Mouse (Mus musculus) brain, embryonic 14.5 days (tissue): ENCODE measurements around the gene Slc25a54. TPM values are rescaled to one million over a fixed set of nuclear protein-coding genes. Genes with fewer than 3 reads are reported as not detected.

Source experiments
- DNase-seq: peaks from one replicate; pipeline ENCODE4 v3.0.0-alpha.2; 2011; ENCODE audit warnings: low read depth
- CTCF ChIP-seq: fragments of 200-500 bp; IDR thresholded peaks from 2 replicates; pipeline ENCODE4 v1.5.1; 2012; ENCODE audit warnings: inconsistent platforms, mild to moderate bottlenecking, moderate library complexity, borderline replicate concordance; ENCODE audit not compliant: insufficient read depth, insufficient read length; ENCODE audit errors: extremely low read depth
- POLR2A ChIP-seq: fragments of 200-500 bp; IDR thresholded peaks from 2 replicates; pipeline ENCODE4 v1.6.1; 2012; ENCODE audit warnings: mild to moderate bottlenecking, inconsistent platforms, borderline replicate concordance; ENCODE audit not compliant: poor library complexity, insufficient read depth, insufficient read length, severe bottlenecking; ENCODE audit errors: extremely low read depth
- polyA plus RNA-seq: library from polyadenylated mRNA; depleted of rRNA; stranded (reverse); fragments of >200 nt; gene quantifications from 2 replicates; pipeline ENCODE4 v1.2.3, GENCODE M21; 2012; rRNA removed

Slc25a54 gene
- polyA plus RNA-seq, 1 experiment, result not detected

DNA sequence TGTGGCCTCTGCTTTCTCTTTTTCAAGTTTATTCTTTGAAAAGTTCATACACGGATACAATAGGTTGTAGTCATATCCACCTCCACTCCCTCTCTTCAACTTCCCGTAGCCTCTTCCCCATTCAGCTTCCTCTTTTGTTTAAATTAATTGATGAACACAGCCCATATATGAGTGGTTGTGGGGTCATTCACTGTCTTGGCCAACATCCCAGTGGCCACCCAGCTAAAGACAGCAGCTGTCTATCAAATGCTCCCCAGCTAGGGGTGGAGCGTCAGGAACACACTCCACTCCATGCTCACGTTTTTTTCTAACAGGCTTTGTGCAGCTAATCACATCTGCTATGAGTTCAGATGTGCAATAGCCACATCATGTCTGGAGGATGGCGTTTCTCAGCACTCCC, 49.5 kb downstream of the Slc25a54 start:
- no peak for DNase-seq
- TF ChIP-seq POLR2A (no peak), CTCF (no peak)

DNA sequence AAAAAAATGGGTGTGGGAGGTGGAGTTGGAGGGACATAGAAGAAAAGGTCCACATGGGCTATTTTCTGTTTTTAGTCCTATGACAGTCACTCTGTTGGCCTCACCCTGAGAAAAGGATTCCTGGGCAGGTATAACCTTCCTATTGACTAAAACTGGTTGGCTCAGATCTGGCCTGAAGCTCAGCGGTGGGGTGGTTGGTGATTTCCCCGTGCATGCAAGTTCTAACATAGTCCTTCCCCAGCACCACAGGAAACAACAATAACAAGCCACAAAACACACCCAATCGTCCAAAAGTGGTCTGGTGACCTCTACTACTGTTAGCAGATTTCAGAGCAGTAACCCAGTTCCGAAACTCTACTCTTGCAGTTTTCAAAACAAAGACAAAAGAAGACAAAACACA, 52.7 kb downstream of the Slc25a54 start:
- no peak for DNase-seq
- TF ChIP-seq CTCF (no peak), POLR2A (no peak)

DNA sequence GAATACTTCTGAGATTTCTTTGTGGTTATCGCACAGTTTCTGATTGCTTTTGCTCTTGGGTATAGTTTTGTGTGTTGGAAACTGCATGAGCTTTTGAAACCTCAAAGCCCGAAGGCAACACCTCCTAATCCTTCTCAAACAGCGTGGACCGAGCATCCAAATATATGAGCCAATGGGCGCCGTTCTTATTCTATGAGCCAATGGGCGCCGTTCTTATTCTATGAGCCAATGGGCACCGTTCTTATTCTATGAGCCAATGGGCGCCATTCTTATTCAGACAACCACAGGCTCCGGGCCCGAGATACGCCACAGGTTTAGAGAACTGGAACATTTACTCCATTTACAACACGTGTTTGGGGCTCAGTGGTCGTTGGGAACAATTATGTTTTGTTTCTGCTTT, 53.8 kb downstream of the Slc25a54 start:
- DNase-seq, result no peak
- TF ChIP-seq CTCF, result no peak
- no peak for TF ChIP-seq POLR2A

GRCm38 (mm10) chr3:109135352-109135751, 55.1 kb downstream of the Slc25a54 start:
- no peak for TF ChIP-seq CTCF
- TF ChIP-seq POLR2A, result no peak

DNA sequence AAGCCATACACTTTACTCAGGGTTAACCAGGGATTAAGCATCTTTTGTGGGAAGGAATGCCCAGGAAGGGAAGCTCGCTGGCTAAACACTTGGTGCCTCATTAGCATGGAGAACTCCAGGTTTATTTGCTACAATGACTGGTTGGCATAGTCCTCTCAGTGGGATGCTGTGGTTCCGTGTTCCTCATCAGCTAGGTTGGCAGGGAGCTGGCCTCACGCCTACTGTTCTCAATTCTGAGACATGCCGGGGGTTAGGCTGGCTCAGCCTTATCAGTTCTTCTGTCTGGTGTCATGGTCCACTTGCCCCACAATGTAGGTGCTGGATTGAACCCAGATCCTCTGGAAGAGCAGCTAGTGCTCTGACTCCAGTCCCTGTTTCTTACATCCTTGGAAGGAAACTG, 72.3 kb downstream of the Slc25a54 start:
- DNase-seq, result no peak
- TF ChIP-seq CTCF (no peak), POLR2A (no peak)

More at GRCm38 (mm10) chr3:109135352-109135751, 55.1 kb downstream of the Slc25a54 start:
- DNase-seq, result no peak

DNA sequence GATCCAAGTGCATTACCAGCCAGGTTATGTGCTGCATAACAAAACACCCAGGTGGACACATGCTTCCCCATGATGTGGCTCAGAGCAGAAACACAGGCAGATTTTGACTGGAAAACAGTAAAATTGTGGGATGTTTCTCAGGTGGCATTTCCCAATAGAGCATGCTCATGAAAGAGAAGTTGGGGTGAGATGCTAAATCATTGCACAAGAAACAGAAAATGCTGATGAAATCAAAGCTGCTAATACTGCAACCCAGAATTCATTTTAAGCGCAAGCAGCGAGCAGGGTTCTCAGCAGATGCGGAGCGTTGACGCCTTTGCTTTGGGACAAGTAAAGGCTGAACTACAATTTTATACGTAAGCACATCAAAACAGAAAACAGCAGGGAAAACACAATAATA, 73.1 kb downstream of the Slc25a54 start:
- TF ChIP-seq POLR2A (no peak), CTCF (no peak)
- DNase-seq, result no peak

- no peak for DNase-seq
- TF ChIP-seq POLR2A, result no peak
- no peak for TF ChIP-seq CTCF
These were observed 75.8 kb downstream of the Slc25a54 start for GRCm38 (mm10) chr3:109155926-109156669.

- TF ChIP-seq CTCF, result no peak
- TF ChIP-seq POLR2A, result no peak
- DNase-seq, result no peak
These were observed 77.2 kb downstream of the Slc25a54 start for GRCm38 (mm10) chr3:109157481-109157880.

GRCm38 (mm10) chr3:109164088-109164487, 83.8 kb downstream of the Slc25a54 start:
- TF ChIP-seq CTCF (no peak), POLR2A (no peak)
- DNase-seq, result no peak

GRCm38 (mm10) chr3:109164644-109165043, 84.4 kb downstream of the Slc25a54 start:
- TF ChIP-seq CTCF, result no peak
- no peak for TF ChIP-seq POLR2A
- no peak for DNase-seq

GRCm38 (mm10) chr3:109165214-109165829, 85.1 kb downstream of the Slc25a54 start:
- DNase-seq, result no peak
- no peak for TF ChIP-seq POLR2A
- no peak for TF ChIP-seq CTCF

Other genes starting within 250 kb of the Slc25a54 start
- gene Stxbp3, start 239.9 kb upstream of the Slc25a54 start, polyA plus RNA-seq, result 9.9 and 11.8 TPM in 2 replicates
- gene Fndc7, start 190.5 kb upstream of the Slc25a54 start, polyA plus RNA-seq, result 0.09 and 0.11 TPM in 2 replicates
- gene Prpf38b, start 168.7 kb upstream of the Slc25a54 start, polyA plus RNA-seq, result 68.0 and 78.4 TPM in 2 replicates
- 1.2 and 1.5 TPM in 2 replicates for gene Henmt1, start 140.6 kb upstream of the Slc25a54 start, polyA plus RNA-seq
- 1.3 TPM in 2 replicates for gene Gm9857, start 140.0 kb upstream of the Slc25a54 start, polyA plus RNA-seq
- 15.3 and 26.5 TPM in 2 replicates for gene Fam102b, start 52.9 kb upstream of the Slc25a54 start, polyA plus RNA-seq
- gene Slc25a24, start 42.7 kb downstream of the Slc25a54 start, polyA plus RNA-seq, result 6.0 and 6.9 TPM in 2 replicates